Mouse (Mus musculus) T-cell, adult 2 months (primary cell): ENCODE data around the gene Bsdc1.
"Not testable (repeated sequence)": the region's sequence is repeated elsewhere in the genome, so short reads cannot be mapped to it uniquely, and the experiment has no call there.

Experiments used
- DNase-seq: peaks from one replicate; pipeline ENCODE4 v3.0.0; 2022; ENCODE audit warnings: low spot score

The Bsdc1 gene

GRCm38 (mm10) chr4:129513891-129514290 is 52.5 kb downstream of the Bsdc1 start:
- no peak for DNase-seq

GRCm38 (mm10) chr4:129514300-129514898 is 53.0 kb downstream of the Bsdc1 start:
- peak; percentile 56 for DNase-seq

- no peak for DNase-seq
Measured at GRCm38 (mm10) chr4:129516925-129517324, 55.5 kb downstream of the Bsdc1 start.

GRCm38 (mm10) chr4:129518519-129518918 is 57.1 kb downstream of the Bsdc1 start:
- no peak for DNase-seq

GRCm38 (mm10) chr4:129525338-129525737 is 64.0 kb downstream of the Bsdc1 start:
- DNase-seq: no peak

GRCm38 (mm10) chr4:129525889-129526288 is 64.5 kb downstream of the Bsdc1 start:
- DNase-seq: no peak

- DNase-seq: not testable (repeated sequence)
Measured at GRCm38 (mm10) chr4:129528901-129529300, 67.5 kb downstream of the Bsdc1 start.
